Mouse (Mus musculus): ENCODE data around the gene Xlr3c.

DNA sequence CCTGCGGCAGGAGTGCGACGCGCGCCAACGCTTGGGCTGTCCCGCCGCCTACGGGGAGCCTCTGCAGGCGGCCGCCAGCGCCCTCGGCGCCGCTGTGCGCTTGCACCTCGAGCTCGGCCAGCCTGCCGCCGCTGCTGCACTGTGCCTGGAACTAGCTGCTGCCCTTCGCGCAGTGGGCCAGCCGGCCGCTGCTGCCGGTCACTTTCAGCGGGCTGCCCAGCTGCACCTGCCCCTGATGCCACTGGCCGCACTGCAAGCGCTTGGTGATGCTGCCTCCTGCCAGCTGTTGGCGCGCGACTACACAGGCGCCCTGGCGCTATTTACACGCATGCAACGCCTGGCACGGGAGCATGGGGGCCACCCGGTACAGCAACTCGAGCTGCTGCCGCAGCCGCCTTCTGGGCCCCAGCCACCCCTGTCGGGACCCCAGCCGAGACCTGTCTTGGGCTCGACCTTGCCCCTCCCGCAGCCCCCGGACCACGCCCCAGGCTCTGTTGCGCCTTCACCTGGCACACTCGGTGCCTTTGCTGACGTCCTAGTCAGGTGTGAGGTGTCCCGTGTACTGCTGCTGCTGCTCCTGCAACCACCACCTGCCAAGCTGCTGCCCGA is 36.5 kb downstream of the Xlr3c start:
- TF ChIP-seq POLR2A (IDR thresholded peaks at IDR 0.05; ENCODE audit: low read depth, low read length): no peak
- TF ChIP-seq CTCF (IDR thresholded peaks at IDR 0.05; ENCODE audit: borderline replicate concordance, insufficient read depth, low read length): no peak
